Mouse (Mus musculus) heart, postnatal 10 days (tissue): ENCODE measurements at regions not wholly inside any gene's neighbourhood (a gene's known extent, or its start where the extent isn't known, plus 50 kb on each side); places are given as distances from the start of the nearest gene placed in this dataset.
"Not testable (repeated sequence)": the region's sequence is repeated elsewhere in the genome, so short reads cannot be mapped to it uniquely, and the experiment has no call there.

ENCODE experiments used
- DNase-seq, 2 experiments: peaks; one replicate each; pipeline ENCODE4 v3.0.0; 2021
- intact Hi-C: fragments of 180-260 bp; cut with DNase I; formaldehyde crosslinking; loops from one replicate; pipeline ENCODE4 v1.15.1; 2025

DNA sequence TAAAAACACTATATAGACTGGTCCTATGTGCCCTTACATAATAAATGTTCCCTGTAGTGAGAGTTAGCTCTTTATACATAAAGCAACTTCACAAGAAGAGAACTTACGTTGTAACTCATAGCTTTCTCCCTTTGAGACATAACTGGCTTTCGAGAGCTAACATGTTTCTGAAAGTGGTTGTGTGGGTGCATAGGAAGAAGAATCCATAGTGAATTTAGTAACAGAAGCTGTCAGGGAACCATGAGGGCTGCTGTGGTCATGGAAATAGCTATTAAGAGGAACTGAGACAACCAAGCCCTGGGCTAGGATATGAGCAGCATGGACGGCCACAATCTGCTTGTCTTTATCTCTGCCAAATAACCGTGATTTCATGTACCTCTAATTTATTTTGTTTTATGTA is 1105.7 kb downstream of the A830018L16Rik start:
- DNase-seq: no peak
- intact Hi-C loops: no loop called here

DNA sequence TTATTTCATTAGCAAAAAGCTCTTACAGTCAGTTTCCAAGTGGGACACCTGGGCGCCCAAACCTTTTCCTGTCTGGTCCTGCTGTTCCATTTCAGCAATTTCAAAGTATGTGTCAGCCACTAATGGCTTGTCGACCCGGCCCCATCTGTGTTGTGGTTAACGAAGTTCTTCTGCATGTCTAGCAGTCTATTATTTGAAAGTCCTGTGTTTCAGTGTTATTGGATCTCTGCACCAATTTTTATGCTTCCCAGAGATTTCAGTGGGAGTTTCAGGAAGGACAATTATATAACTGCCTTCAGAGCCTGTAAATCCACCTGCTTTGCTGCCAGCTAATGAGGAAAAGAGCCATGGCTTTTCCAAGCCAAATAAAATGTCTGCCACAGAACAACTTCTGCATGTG is 1142.0 kb downstream of the A830018L16Rik start:
- intact Hi-C loops: no loop called here
- no peak for DNase-seq

DNA sequence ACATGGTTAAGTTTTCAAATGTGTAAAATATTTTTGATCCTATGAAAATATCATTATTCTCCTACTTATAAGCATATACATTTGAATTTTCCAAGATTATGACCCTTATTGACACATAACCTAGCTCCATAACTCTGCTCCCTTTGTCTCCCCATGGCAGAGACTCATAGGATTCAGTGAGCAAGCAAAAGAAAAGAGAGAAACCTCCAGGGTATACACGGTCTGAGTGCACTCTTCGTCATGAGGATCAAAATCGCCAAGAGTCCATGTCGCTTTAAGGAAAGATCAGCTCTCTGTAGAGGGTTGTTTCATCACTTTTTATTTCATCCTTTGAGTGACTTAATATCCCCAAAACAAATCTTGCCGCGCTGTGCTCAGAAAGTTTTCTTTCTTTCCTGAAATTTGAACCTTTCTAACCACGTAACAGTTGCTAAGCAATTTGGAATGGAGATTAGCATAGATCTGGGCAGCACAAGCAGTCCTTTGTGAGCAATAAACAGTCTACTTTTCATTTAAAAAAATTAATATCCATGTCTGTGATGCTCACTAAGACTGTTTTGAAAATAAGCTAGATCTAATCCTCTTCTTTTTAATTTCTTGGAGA is 1158.0 kb downstream of the A830018L16Rik start:
- DNase-seq: no peak
- intact Hi-C loops: no loop called here

DNA sequence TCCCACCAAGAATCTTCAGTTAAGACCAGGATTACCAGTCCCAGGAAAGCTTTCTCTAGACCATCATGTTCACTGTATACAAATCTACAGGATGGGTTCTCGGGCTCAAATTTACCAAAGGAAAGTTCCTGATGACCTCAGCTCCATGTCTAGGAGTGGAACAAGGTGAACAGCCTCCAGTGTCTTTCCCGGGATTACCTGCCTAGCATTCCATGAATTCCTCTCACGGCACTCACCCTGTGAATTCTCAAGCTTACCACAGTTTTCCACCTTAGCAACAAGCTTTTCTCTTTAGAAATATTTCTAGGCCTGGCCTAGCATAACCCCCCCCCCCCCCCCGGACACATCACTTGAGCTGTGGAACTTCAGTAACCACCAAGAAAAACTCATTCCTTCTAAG is 1158.9 kb downstream of the A830018L16Rik start:
- intact Hi-C loops: no loop called here
- DNase-seq: no peak

DNA sequence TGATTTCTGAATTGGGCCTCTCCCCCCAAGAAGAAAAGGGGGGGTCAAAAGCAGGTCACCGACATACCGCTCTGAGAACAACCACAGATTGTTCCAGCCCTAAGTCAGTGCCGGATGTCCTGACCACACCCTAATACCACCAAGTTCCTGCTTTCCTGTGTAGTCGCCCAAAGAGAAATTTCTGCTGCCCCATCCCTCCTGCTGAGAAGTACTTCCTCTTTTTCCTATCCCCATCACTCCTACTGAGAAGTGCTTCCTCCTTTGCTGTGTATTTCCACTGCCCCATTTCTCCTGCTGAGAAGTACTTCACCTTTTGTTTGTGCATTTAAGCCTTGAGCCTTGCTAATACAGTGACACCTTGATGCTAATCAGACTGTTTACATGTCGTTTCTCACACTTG is 1160.4 kb downstream of the A830018L16Rik start:
- no peak for DNase-seq
- intact Hi-C loops: no loop called here

DNA sequence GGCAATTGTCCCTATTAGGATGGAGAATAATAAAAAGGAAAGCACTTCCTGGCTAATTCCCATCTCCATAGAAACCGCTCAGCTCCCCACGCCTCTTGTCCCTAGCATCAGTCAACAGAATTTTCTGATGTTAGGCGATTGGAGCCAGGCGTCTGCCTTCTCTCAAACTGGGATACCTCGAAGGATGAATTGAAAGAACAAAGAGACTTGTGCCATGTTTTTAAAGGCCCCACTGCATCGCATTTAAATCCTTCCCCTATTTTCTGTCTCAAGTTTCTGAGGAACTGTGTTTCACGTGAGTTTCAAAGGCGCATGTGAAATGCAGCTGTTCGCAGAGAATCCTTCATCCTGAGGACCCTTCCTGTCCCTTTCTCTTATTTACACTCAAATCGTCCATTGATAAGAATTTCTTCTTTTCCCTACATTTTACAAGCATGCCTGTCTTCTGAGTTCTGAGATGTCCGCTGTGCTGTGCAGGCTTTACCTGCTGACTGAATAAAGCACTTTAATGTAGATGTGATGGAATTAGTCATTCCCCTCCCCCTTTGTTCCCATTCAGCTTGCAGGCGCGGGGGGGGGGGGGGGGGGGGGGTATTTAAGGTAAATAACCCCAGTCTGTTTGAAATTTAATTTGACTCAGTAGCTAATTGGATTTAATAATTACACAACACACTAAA is 1163.3 kb downstream of the A830018L16Rik start:
- DNase-seq: no peak
- intact Hi-C loops: no loop called here

DNA sequence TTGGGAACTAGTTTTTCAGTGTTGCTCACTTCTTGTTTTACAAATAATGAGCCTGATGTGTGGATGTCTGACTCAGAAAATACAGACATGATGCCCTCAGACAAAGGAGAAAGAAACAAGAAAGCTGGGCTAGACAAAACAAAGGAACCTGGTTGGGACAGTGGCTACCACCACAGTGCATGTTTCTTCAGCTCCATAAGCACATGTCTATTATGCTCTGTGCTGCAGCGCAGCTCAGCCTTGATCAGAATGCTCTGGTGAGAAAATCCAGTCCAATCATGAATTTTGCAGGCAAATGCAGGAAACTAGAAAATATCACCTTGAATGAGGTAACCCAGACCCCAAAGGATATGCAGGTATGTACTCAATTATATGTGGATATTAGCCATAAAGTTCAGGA is 1164.1 kb downstream of the A830018L16Rik start:
- no peak for DNase-seq
- intact Hi-C loops: no loop called here

DNA sequence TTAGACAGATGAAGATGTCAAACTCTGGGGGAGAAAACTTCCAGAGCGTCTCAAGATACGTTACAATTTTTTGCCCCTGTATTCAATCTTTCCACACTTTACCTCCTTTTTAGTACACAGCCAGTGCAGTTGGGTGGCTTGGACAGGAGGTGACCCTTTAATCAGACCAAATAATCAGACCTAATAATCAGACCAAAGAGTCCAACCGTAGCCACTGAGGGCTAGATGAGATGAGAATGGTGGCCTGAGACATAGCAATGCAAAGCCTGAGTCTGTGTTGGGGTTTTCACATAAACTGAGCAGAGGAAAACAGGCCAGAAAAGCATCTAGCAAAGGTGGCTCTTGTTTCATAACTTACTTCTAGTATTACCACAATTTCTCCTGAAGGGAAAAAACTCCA is 1169.1 kb downstream of the A830018L16Rik start:
- DNase-seq: no peak
- intact Hi-C loops: no loop called here

DNA sequence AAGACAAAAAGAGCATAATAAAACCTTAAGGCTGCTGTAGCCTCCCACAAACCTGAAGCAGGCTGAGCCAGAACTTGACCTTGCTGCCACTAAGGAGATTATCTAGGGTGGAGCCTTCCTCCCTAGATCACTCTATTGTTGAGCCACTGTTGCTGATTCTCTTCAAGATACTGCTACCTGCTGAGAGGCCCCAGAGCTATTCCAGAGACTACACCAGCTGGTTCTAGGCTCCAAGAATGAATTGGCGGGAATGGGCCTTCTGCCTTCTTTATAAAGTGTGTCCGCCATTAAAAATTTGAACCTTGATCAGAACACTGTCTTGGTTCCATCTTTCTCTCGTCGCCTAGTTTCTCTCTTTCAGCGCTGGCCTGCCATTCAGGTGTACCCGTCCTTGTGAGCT is 1173.1 kb downstream of the A830018L16Rik start:
- DNase-seq, intact Hi-C loops: not testable (repeated sequence)

DNA sequence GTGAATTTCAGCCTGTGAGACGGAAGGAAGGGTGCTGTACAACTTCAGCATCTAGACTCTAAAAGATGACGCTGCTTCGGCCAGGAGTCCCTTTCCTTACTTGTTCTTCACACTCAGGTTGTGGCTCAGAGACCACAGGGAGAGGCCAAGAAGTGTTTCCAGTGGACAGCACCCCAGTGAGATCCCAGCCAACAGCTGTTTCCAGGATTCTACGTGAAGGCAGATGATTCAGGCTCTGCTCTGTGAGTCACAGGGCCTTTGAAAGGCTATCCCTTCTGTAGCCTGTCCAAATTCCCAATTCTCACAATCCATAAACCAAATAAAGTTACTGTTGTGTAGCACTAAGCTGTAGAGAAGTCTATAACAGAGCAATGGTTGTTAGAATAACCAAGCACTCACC is 1198.2 kb downstream of the A830018L16Rik start:
- intact Hi-C loops: no loop called here
- no peak for DNase-seq

DNA sequence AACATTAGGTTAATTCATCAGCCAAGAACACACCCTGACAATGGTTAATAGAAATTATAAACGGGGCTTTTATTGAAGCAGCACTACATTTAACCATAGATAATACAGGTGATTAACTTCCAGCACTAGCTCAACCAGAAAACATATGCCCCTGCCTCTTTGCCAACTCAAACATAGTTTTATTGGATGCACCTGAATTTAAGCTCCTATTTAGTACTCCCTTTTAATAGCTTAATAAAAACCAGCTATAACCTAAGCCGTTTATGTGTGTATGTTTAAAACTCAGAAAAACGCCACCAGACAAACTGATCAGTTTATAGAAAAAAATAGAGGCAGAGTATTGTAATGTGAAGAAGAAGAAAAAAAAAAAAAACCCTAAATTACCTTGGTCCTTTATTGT is 1201.4 kb downstream of the A830018L16Rik start:
- intact Hi-C loops: no loop called here
- no peak for DNase-seq

DNA sequence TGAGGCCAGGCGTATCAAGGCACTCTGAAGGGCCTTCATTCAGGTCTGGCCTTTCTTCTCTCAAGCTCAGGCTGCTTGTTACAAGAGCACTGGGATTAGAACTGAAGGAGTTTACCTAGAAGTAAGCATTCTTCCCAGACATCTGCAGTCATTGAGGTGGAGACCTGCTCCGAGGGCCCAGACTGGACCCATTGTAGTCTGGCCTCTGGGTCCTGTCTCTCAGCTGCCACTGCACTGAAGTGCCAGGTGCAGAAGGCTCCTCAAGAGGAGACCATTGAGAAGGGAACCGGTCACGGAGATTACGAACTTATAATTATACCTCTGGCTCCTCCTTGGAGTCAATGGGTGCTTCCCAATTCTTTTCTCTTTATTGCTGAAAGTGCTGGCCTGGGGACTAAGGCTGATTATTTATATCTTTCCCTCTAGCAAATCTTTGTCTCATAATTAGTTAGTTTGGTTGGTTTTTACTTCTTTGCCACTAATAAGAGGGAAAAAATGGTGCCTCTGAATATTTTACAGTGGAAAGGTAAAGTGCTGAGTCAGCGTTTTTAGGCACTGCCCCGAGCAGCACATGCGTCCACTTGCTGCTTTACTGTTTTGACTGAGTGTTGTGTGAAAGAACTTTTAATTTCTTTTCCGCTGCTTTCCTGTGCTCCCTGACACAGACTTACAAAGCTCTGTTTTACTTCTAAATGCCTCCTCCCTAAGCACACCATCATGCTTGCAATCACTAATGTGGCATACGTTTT is 1202.0 kb downstream of the A830018L16Rik start:
- intact Hi-C loops: no loop called here
- no peak for DNase-seq

DNA sequence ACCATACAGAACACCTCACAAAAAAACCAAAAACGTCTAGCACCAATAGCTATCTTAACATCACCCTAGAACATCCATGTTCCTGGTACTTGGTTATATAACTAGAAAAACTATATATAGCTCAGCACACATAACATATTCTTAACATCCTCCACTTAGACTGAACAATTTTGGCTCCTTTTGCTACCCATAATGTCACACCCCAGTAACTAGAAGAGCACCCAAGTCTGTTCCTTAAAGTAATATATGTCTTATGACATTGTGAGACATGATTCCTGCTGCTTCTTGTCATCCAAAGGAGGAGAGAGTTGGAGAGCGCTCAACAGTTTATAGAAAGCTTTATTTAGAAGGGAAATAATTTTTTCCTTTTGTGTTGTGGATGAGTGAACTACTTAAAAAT is 1206.1 kb downstream of the A830018L16Rik start:
- DNase-seq: no peak
- intact Hi-C loops: no loop called here

DNA sequence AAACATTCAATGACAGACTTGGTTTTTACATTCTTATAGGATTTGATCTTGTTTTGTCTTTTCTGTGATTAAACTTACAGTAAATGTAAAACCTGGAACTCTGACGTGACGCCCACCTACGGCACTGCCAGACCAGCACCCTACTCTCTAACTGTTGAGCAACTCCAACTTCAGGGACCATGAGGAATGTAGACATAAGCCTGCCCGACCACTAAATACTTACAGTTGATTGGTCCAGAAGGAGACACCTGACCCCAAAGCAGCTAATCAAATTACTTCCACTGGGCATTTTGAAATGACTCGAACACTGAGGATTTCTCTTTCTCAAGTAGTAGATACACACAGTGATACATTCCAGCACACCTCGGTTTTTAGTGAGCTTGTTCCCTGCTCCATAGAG is 1206.9 kb downstream of the A830018L16Rik start:
- no peak for DNase-seq
- intact Hi-C loops: no loop called here

DNA sequence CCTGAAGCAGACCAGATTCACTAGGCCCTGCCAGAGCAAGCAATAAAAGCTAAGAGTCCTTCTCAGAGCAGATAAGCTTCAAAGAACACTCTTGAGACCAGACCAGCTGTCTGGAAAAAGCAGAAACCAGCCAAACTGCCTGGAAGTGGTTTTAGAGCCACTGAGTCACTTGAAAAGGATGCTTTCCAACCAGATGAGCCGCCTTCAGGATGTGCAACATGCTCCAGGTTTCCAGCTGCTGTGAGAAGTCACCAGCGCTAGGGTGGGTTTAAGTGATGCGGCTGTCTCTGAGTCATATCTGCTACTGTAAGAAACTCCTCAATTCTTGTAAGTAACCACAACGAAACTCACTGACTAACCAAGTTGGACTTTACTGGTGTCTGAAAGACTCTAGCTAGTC is 1209.3 kb downstream of the A830018L16Rik start:
- peak in 1 of 2 experiments; percentile 8 for DNase-seq
- intact Hi-C loops: no loop called here

DNA sequence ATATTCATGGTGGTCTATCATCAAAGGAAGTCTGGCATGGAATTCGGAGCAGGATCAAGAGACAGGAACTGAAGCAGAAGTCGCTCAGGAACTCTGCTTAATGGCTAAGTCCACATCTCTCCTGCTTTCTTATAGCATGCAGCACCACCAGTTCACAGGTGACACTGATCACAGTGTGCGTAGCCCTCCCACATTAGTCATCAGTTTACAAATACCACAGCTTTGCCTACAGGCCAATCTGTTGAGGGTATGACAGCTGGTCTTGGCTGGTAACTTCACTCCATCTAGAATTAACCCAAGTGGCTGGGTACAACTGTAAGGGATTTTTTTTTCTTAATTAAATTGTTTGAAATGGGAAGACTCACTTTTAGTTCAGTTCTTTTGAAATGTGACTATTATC is 1219.1 kb downstream of the A830018L16Rik start:
- intact Hi-C loops: no loop called here
- no peak for DNase-seq

DNA sequence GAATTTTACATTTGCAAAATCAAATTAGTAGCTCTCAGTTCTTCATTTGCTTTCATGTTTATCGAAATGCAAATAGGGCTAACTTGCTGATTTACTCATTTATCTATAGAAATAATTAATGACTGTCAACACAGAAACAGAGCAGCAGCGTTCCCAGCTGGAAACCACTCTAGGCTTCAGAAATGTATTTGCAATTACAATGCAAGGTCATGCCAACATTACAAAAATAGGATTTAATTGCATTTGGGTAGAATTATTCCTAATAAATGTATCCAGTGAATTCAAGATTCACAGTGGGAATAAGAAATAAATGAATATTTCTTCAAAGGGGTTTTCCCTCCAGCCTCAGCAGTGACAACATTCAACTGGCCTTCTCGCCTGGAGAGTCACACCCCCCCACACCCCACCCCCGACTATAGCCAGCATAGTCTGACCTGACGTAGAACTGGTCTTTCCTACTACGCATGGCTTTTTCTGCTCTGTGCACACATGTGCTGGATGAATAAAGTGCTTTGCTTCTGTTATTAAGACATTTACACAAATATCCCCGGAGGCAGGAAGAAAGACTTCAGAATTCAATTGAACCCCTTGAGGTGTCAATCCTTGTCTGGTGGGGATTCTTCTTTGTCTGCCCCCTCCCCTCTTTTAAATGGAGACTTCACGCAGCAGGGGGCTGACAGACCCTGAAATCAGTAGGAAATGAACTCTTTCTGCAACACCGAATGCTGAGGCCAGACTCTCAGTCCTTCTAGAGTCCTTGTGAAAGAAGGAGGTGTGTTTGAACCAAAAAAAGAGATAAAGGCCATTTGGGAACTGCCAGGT is 1222.6 kb downstream of the A830018L16Rik start:
- no peak for DNase-seq
- intact Hi-C loops: no loop called here

DNA sequence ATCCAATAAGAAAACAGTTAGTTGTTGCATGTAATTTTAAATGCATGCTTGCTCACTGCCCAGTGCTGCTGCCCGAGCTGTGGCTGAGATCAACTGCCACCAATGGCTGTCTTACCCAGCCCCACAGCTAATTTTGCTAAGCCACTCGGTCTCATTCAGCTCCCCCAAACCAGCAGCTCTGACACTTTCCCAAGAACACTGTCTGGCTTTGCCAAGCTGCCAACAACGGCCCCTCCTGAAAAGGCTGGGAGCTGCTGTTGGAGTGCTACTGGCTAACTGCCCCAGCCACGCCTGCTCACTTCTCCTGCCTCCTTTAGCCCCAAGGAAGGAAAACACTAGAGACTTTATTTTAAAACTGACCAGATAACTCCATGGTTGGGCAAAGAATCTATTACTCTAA is 1227.1 kb downstream of the A830018L16Rik start:
- DNase-seq: peak in 1 of 2 experiments; percentile 9
- intact Hi-C loops: no loop called here
